Mouse (Mus musculus) cerebral cortex, adult 2 months (tissue): ENCODE data around the gene LTO1.

Experiments
- WGBS: fragments of 180-500 bp; shearing (Covaris S2); methylation state at CpG from one replicate; pipeline ENCODE4 v1.1.7; 2018; 5-methylcytosine and 5-hydroxymethylcytosine counted together

Gene LTO1

GRCm38 (mm10) chr7:144907793-144908192 lies 7.1 kb upstream of the LTO1 start:
- WGBS = 23% methylated on average over 8 of the region's 8 CpGs

GRCm38 (mm10) chr7:144908705-144909104 lies 6.2 kb upstream of the LTO1 start:
- 21% methylated on average over 7 of the region's 7 CpGs for whole genome bisulfite sequencing

- WGBS = 77% methylated on average over 1 of the region's 1 CpGs
Observed at GRCm38 (mm10) chr7:144911121-144911520, 3.8 kb upstream of the LTO1 start.

GRCm38 (mm10) chr7:144912897-144913296 lies 2.0 kb upstream of the LTO1 start:
- 68% methylated on average over 4 of the region's 4 CpGs for WGBS

GRCm38 (mm10) chr7:144914296-144914947 lies 478 bp upstream of the LTO1 start:
- 5% methylated on average over 17 of the region's 17 CpGs for WGBS

- WGBS = 80% methylated on average over 1 of the region's 1 CpGs
Observed at GRCm38 (mm10) chr7:144918823-144919222, 3.9 kb downstream of the LTO1 start.

- 84% methylated on average over 2 of the region's 2 CpGs for WGBS
Observed at GRCm38 (mm10) chr7:144927591-144927990, 12.7 kb downstream of the LTO1 start.

GRCm38 (mm10) chr7:144928009-144928888 lies 13.3 kb downstream of the LTO1 start:
- WGBS = 85% methylated on average over 4 of the region's 4 CpGs

GRCm38 (mm10) chr7:144928889-144929210 lies 13.9 kb downstream of the LTO1 start:
- 82% methylated on average over 6 of the region's 6 CpGs for WGBS

GRCm38 (mm10) chr7:144929506-144929905 lies 14.6 kb downstream of the LTO1 start:
- WGBS = 78% methylated on average over 8 of the region's 8 CpGs

- 70% methylated on average over 5 of the region's 5 CpGs for WGBS
Observed at GRCm38 (mm10) chr7:144929931-144930330, 15.0 kb downstream of the LTO1 start.

GRCm38 (mm10) chr7:144931778-144932177 lies 16.9 kb downstream of the LTO1 start:
- WGBS = 20% methylated on average over 3 of the region's 3 CpGs

GRCm38 (mm10) chr7:144932389-144932937 lies 17.6 kb downstream of the LTO1 start:
- 69% methylated on average over 17 of the region's 18 CpGs for WGBS

GRCm38 (mm10) chr7:144933336-144933735 lies 18.4 kb downstream of the LTO1 start:
- 71% methylated on average over 3 of the region's 3 CpGs for WGBS

- WGBS = 79% methylated on average over 8 of the region's 8 CpGs
Observed at GRCm38 (mm10) chr7:144933796-144934195, 18.9 kb downstream of the LTO1 start.

GRCm38 (mm10) chr7:144934901-144935300 lies 20.0 kb downstream of the LTO1 start:
- 70% methylated on average over 5 of the region's 5 CpGs for WGBS

GRCm38 (mm10) chr7:144935563-144935962 lies 20.7 kb downstream of the LTO1 start:
- WGBS = 38% methylated on average over 5 of the region's 5 CpGs

GRCm38 (mm10) chr7:144936311-144936880 lies 21.5 kb downstream of the LTO1 start:
- WGBS = 58% methylated on average over 4 of the region's 4 CpGs

- WGBS = 2% methylated on average over 20 of the region's 20 CpGs
Observed at GRCm38 (mm10) chr7:144937490-144937889, 22.6 kb downstream of the LTO1 start.

- WGBS = 2% methylated on average over 39 of the region's 39 CpGs
Observed at GRCm38 (mm10) chr7:144937899-144938517, 23.1 kb downstream of the LTO1 start.

- 1% methylated on average over 32 of the region's 32 CpGs for WGBS
Observed at GRCm38 (mm10) chr7:144938661-144939343, 23.9 kb downstream of the LTO1 start.
